Mouse (Mus musculus): ENCODE measurements around the gene Gm11985. TPM values are rescaled to one million over a fixed set of nuclear protein-coding genes. Genes with fewer than 3 reads are reported as not detected.

Gm11985 gene
- polyA plus RNA-seq (2017; shearing (Covaris generic)), result not detected

DNA sequence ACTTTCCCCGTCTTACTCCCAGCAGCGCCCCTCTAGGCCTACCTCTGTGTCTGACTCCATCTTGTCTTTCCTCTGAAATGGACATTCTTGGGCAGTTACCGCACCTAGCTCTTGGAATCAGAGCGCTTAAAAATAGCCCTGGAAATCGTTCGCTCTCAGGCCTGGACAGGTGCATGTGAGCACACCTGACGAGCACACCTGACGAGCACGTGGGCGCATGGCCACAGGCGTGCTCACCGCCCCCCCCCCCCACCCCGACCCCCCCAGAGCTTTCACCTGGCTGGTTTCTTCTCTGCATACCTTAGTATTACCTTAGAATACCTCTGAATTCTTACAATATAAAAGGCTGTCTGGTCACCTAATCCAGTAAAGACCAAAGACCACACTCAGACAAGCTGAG is at the start of gene Gm11985:
Gm11985 (minus strand) TSS at position 101 of the 400 bp plus-strand sequence.

DNA sequence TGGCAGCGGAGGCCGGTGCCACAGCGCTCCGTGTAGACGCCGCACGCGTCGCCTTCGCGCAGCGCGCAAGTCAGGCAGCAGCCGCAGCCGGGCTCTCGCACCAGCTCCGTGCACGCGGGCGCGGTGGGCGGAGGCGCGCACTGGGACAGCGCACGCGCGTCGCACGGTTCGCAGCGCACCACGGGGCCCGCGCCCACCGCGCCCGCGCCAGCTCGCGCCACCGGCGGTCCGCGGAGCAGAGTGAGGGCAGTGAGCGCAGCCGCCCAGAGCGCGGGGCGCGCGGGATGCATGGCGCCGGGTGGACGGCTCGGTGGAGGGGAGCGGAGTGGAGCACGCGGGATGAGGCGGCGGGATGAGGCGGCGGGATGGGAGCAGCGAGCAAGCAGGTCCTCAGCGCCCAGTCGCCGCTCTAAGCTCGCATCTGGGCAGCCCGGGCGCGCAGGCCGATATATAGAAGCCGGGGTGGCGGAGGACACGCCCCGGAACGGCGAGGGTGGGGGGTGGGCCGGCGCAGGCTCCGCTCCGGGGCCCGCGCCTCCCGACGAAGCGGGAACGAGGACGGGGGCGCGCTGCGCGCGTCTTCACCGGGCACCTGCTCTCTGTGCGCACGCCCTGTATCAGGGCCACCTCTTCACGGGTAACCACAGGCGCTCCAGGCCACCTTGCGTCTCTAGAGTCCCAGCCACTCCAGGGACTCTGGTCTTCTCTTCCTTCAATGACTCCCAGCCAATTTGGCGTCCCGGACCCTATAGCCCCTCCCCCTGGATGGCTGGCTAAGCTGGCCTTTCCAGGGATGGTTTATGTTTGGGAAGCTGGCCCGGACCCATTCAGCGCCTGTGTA is 25.4 kb upstream of the Gm11985 start, which contains the start of gene Igfbp3:
Igfbp3 (minus strand) TSS at position 423 of the 841 bp plus-strand sequence.

DNA sequence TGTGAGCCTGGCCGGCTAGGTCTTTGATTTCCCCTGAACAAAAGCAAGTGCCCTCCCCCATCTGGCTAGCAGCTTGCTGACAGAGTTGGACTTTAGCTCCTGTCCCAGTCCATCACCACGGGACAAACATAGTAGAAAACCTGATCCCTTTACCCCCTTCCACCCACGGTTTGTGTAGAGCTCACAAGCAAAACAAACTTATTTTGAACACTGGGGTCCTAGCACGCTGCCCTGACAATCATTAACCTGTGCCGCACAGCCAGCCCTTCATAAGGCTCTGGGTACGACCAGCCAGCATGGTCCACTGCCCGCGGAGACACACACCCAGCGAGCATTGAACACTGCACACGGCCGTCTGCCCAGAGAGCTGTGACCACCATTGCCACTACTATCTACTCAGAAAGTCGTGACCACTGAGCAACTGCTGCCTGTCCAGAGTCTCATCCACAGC is 9.1 kb upstream of the Gm11985 start, which contains the start of gene Igfbp1:
Igfbp1 (plus strand) TSS at position 292 of the 451 bp plus-strand sequence.

Other genes starting within 250 kb of the Gm11985 start
- gene Adcy1, start 125.1 kb downstream of the Gm11985 start, polyA plus RNA-seq (2017; shearing (Covaris generic)), result 0.22 TPM
- gene Igfbp1, start 9.2 kb upstream of the Gm11985 start, polyA plus RNA-seq (2017; shearing (Covaris generic)), result not detected
- 0.10 TPM for gene Igfbp3, start 25.4 kb upstream of the Gm11985 start, polyA plus RNA-seq (2017; shearing (Covaris generic))

All from CD4-positive, CD25-positive, alpha-beta regulatory T cell (primary cell).